Mouse (Mus musculus) myocyte (in vitro differentiated cells): ENCODE measurements around the gene Prrc2a.

ENCODE experiments used
- CEBPB ChIP-seq: IDR thresholded peaks from 2 replicates; pipeline ENCODE4 v1.6.1; 2011; ENCODE audit warnings: mild to moderate bottlenecking, moderate library complexity; ENCODE audit not compliant: poor library complexity, insufficient read depth, severe bottlenecking
- E2F4 ChIP-seq: IDR thresholded peaks from one replicate; pipeline ENCODE4 v1.6.1; 2011; ENCODE audit warnings: mild to moderate bottlenecking, control low read depth, moderate library complexity; ENCODE audit not compliant: insufficient read depth
- POLR2A ChIP-seq: IDR thresholded peaks from one replicate; pipeline ENCODE4 v1.6.1; 2011; ENCODE audit warnings: low read depth, mild to moderate bottlenecking, control low read depth, moderate library complexity; ENCODE audit not compliant: insufficient read length
- TCF12 ChIP-seq: IDR thresholded peaks from one replicate; pipeline ENCODE4 v1.6.1; 2011; ENCODE audit warnings: mild to moderate bottlenecking, control low read depth; ENCODE audit not compliant: poor library complexity, insufficient read depth, severe bottlenecking

DNA sequence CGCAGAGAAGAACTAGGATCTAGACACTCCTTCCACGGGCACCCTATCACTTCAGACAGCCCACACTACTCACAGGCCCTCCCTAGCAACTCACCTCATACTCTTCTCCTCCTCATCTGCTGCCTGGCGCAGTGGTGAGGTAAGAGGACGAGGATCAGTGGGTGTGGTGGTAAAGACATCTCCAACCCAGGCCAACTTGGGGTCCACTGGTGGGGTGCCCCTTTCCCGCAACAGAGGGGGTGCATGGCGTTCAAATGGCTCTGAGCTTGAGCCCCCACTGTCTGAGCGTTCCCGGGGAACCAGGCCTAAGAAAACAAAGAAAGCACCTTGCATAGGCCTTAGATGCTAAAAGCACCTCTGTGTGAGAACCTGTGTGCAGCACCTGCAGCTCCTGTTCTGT lies 7.4 kb downstream of the Prrc2a start:
- TF ChIP-seq POLR2A (no peak), E2F4 (no peak), TCF12 (no peak), CEBPB (no peak)
